19 mouse cellular contexts compared by ENCODE assay signal in the genomic region with DNA sequence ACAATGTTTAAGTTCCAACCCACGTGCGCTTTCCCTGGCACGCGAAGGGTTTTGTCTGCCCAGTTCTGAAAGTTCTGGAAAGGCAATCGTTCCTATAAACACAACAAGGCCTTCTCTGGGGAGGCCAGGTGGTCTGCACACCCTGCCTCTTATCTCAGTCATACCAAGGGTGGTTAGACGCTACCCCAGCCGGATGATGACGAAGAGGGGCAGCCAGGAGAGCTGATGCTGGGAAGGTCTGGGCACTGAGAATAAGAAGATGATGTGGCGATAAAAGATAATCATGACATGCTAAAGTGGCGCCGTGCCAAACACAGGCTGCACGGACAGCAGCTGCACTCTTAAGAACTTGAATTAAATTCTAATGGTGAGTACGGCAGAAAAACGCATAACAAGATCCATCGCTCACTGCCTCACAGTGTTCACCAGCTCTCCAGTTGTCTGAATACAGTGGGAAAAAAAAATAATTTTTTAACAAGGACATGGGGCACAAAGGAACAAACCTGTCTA. TPM values are rescaled to one million over a fixed set of nuclear protein-coding genes. Genes with fewer than 3 reads are reported as not detected.
DNase-seq lines count a peak whose midpoint lies in the region; ATAC-seq and TF ChIP-seq lines count a peak whose summit lies in the region.
"Had no signal": no experiment of that assay in that cellular context is flagged by ENCODE, and none has a peak within 500 bp of the region (broad histone marks: within the 10 kb centered on the region; RNA-seq: fewer than 3 reads in every experiment).

No protein-coding gene starts in this region.

- H3K27me3 ChIP-seq in lung, embryonic 14.5 days (ENCODE audit: insufficient read depth, low read length) = no peaks in the 10 kb centered on the region
- H3K27me3 ChIP-seq in lung, postnatal 0 days (replicated peaks; ENCODE audit: insufficient read depth, low read length) = no peaks in the 10 kb centered on the region
- no peaks in the 10 kb centered on the region for H3K27me3 ChIP-seq in hindbrain, embryonic 13.5 days
- H3K27me3 ChIP-seq in midbrain, embryonic 14.5 days (ENCODE audit: control insufficient read depth, insufficient read depth, low read length) = no peaks in the 10 kb centered on the region
- H3K27me3 ChIP-seq: embryonic facial prominence, embryonic 13.5 days; heart, embryonic 12.5 days; megakaryocyte, embryonic 14.5 days had no signal

- no peak for ATAC-seq in lung, embryonic 14.5 days (ENCODE audit: insufficient read depth)
- ATAC-seq in lung, postnatal 0 days = no peak
- ATAC-seq in hindbrain, embryonic 13.5 days (ENCODE audit: low FRiP score) = no peak
- ATAC-seq in midbrain, embryonic 14.5 days (ENCODE audit: low FRiP score, low TSS enrichment) = no peak
- ATAC-seq in erythroid progenitor cell, adult 5-6 weeks (replicated peaks; ENCODE audit: low FRiP score, poor library complexity, severe bottlenecking) = no peak
- ATAC-seq: intestine, postnatal 0 days had no signal

- peak; percentile 55 for DNase-seq in lung, embryonic 14.5 days
- DNase-seq in lung, postnatal 0 days (ENCODE audit: low spot score) = no peak
- peak; percentile 72 for DNase-seq in MN1 (ENCODE audit: low spot score)
- peak; percentile 63 for DNase-seq in midbrain, embryonic 14.5 days
- DNase-seq in ovary, adult 18-20 months (ENCODE audit: low spot score) = no peak
- DNase-seq: adrenal gland, adult 8-10 months; cerebellum, adult 18-20 months; kidney, postnatal 10 days; lung, postnatal 10 days; right cerebral cortex, postnatal 14 days had no signal

- peaks cover 42% of the 10 kb centered on the region for H3K36me3 ChIP-seq in lung, embryonic 14.5 days (ENCODE audit: insufficient read depth)
- peaks cover 6% of the 10 kb centered on the region; the same call in 1 of the 2 replicates for H3K36me3 ChIP-seq in lung, postnatal 0 days (ENCODE audit: insufficient read depth, low read length)
- H3K36me3 ChIP-seq in hindbrain, embryonic 13.5 days = peaks cover 38% of the 10 kb centered on the region
- H3K36me3 ChIP-seq in midbrain, embryonic 14.5 days (ENCODE audit: control insufficient read depth, insufficient read depth, low read length) = peaks cover 40% of the 10 kb centered on the region

- H3K27ac ChIP-seq in lung, embryonic 14.5 days (ENCODE audit: low read depth) = no peak overlapping the region
- no peak overlapping the region for H3K27ac ChIP-seq in lung, postnatal 0 days (ENCODE audit: low read length)
- peak overlapping the region; percentile 82 for H3K27ac ChIP-seq in hindbrain, embryonic 13.5 days
- no peak overlapping the region; the same call in 1 of the 2 replicates for H3K27ac ChIP-seq in midbrain, embryonic 14.5 days (replicated peaks; ENCODE audit: low read depth, low read length)
- H3K27ac ChIP-seq: embryonic facial prominence, embryonic 13.5 days; layer of hippocampus, adult 2 months; limb, embryonic 13.5 days; liver, embryonic 14.5 days had no signal

- TF ChIP-seq CTCF in lung, embryonic 14.5 days (IDR thresholded peaks at IDR 0.05; ENCODE audit: low read depth) = no peak
- no peak for TF ChIP-seq CTCF in lung, postnatal 0 days (IDR thresholded peaks at IDR 0.05)

- peaks cover 12% of the 10 kb centered on the region for H3K4me1 ChIP-seq in lung, embryonic 14.5 days (ENCODE audit: insufficient read depth)
- no peaks in the 10 kb centered on the region for H3K4me1 ChIP-seq in lung, postnatal 0 days (ENCODE audit: insufficient read depth, low read depth, low read length)
- peaks cover 86% of the 10 kb centered on the region for H3K4me1 ChIP-seq in hindbrain, embryonic 13.5 days (replicated peaks)
- peaks cover 66% of the 10 kb centered on the region for H3K4me1 ChIP-seq in midbrain, embryonic 14.5 days (ENCODE audit: control insufficient read depth, insufficient read depth, low read length)

- no peak overlapping the region for H3K9ac ChIP-seq in lung, embryonic 14.5 days
- H3K9ac ChIP-seq in lung, postnatal 0 days (replicated peaks; ENCODE audit: low read depth) = no peak overlapping the region
- no peak overlapping the region for H3K9ac ChIP-seq in hindbrain, embryonic 13.5 days
- no peak overlapping the region for H3K9ac ChIP-seq in midbrain, embryonic 14.5 days (replicated peaks; ENCODE audit: low read length)
- H3K9ac ChIP-seq: embryonic facial prominence, embryonic 13.5 days; heart, embryonic 12.5 days; limb, embryonic 13.5 days; liver, embryonic 14.5 days had no signal

- no peak overlapping the region for H3K4me3 ChIP-seq in lung, embryonic 14.5 days (ENCODE audit: low read depth, low read length)
- H3K4me3 ChIP-seq in lung, postnatal 0 days (ENCODE audit: low read depth, low read length) = no peak overlapping the region
- H3K4me3 ChIP-seq in hindbrain, embryonic 13.5 days = no peak overlapping the region
- H3K4me3 ChIP-seq in midbrain, embryonic 14.5 days (replicated peaks; ENCODE audit: low read depth, low read length) = no peak overlapping the region
- H3K4me3 ChIP-seq: embryonic facial prominence, embryonic 13.5 days; heart, embryonic 12.5 days; layer of hippocampus, adult 2 months; limb, embryonic 13.5 days; megakaryocyte, embryonic 14.5 days had no signal

- H3K9me3 ChIP-seq in lung, embryonic 14.5 days (ENCODE audit: low read depth, low read length) = no peaks in the 10 kb centered on the region
- H3K9me3 ChIP-seq in lung, postnatal 0 days (ENCODE audit: low read length) = no peaks in the 10 kb centered on the region
- H3K9me3 ChIP-seq in hindbrain, embryonic 13.5 days = no peaks in the 10 kb centered on the region
- no peaks in the 10 kb centered on the region for H3K9me3 ChIP-seq in midbrain, embryonic 14.5 days (ENCODE audit: control insufficient read depth, low read length)
- H3K9me3 ChIP-seq: embryonic facial prominence, embryonic 13.5 days; heart, embryonic 12.5 days; limb, embryonic 13.5 days; megakaryocyte, embryonic 14.5 days had no signal

- 70% methylated on average over 15 of the region's 15 CpGs for whole genome bisulfite sequencing in lung, embryonic 14.5 days
- WGBS in lung, postnatal 0 days = 81% methylated on average over 15 of the region's 15 CpGs
- WGBS in hindbrain, embryonic 13.5 days = 62% methylated on average over 15 of the region's 15 CpGs
- WGBS in midbrain, embryonic 14.5 days = 55% methylated on average over 15 of the region's 15 CpGs

- TF ChIP-seq EP300 in lung, postnatal 0 days (IDR thresholded peaks at IDR 0.05) = no peak

- H3K4me2 ChIP-seq in lung, embryonic 14.5 days = no peak overlapping the region
- no peak overlapping the region for H3K4me2 ChIP-seq in lung, postnatal 0 days (replicated peaks; ENCODE audit: low read depth, low read length)
- no peak overlapping the region for H3K4me2 ChIP-seq in hindbrain, embryonic 13.5 days
- H3K4me2 ChIP-seq in midbrain, embryonic 14.5 days (ENCODE audit: low read length) = no peak overlapping the region
- H3K4me2 ChIP-seq: embryonic facial prominence, embryonic 13.5 days; heart, embryonic 12.5 days; limb, embryonic 13.5 days had no signal

RNA-seq across cellular contexts. Expression of gene Msi2, which starts 18.1 kb away (rescaled TPM):
- polyA plus RNA-seq in lung, embryonic 14.5 days (2014; fragmentation: Nextera tagmentation; extraction: Ambion mirVana) = 12.7 TPM in 2 replicates
- 12.6 and 13.3 TPM in 2 replicates for polyA plus RNA-seq in lung, postnatal 0 days (2015; fragmentation: Nextera tagmentation; extraction: Ambion mirVana)
- 36.6 and 41.0 TPM in 2 replicates for polyA plus RNA-seq in hindbrain, embryonic 13.5 days (2015; fragmentation: Nextera tagmentation; extraction: Ambion mirVana)
- polyA plus RNA-seq in midbrain, embryonic 14.5 days (2014; fragmentation: Nextera tagmentation; extraction: Ambion mirVana) = 33.1 and 61.8 TPM in 2 replicates
- total RNA-seq in erythroid progenitor cell, adult 5-6 weeks (2015; ENCODE audit: low replicate concordance) = 8.4 and 10.5 TPM in 2 replicates
- 18.1 and 44.6 TPM in 2 replicates for total RNA-seq in erythroid progenitor cell, adult 5-6 weeks (2017; ENCODE audit: low replicate concordance)

Comparison
In these comparisons a context has a peak if more than half of its experiments do, and no peak if none do; other contexts are left out.
1. DNase-seq: peak in lung, embryonic 14.5 days (single experiment), MN1 (single experiment) and midbrain, embryonic 14.5 days (single experiment); none in lung, postnatal 0 days (single experiment) and ovary, adult 18-20 months (single experiment).